Comparison of ENCODE assay signal across 17 mouse cellular contexts in the genomic region with DNA sequence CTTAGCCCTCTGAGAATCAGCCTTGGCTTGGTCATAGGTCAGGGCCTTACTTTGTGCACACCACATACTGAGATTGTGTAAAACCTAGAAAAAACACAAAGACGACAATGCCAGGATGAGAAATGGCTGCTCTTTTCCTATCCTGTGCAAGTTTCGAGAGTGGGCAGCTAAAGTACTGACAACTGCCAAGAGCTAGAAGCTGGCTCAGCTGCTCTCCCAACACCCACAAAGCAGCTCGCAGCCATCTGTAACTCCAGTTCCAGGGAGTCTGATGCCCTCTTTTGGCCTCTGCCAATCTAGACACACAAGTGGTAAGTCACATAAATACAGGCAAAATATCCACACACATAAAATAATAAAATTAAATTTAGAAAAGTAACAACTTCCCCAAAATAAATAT.
A peak's percentile ranks its signal among the peaks of the same experiment; 100 is the strongest.
DNase-seq lines count a peak whose midpoint lies in the region; ATAC-seq and TF ChIP-seq lines count a peak whose summit lies in the region.
"Had no signal": no experiment of that assay in that cellular context is flagged by ENCODE, and none has a peak within 500 bp of the region (broad histone marks: within the 10 kb centered on the region; RNA-seq: fewer than 3 reads in every experiment).

No protein-coding gene starts in this region.

- intact Hi-C loops in left cerebral cortex, postnatal 14 days (cut with DNase I): no loop called here

- no peak for ATAC-seq in forebrain, embryonic 14.5 days
- ATAC-seq: intestine, embryonic 15.5 days; midbrain, embryonic 15.5 days had no signal

- no peaks in the 10 kb centered on the region for H3K27me3 ChIP-seq in forebrain, embryonic 14.5 days (replicated peaks; ENCODE audit: control insufficient read depth, insufficient read depth, low read length)
- no peaks in the 10 kb centered on the region for H3K27me3 ChIP-seq in forebrain, embryonic 10.5 days (ENCODE audit: poor library complexity, severe bottlenecking)
- H3K27me3 ChIP-seq in embryonic facial prominence, embryonic 10.5 days (replicated peaks; ENCODE audit: low read depth, poor library complexity, severe bottlenecking): no peaks in the 10 kb centered on the region
- H3K27me3 ChIP-seq: intestine, embryonic 15.5 days; kidney, embryonic 15.5 days; limb, embryonic 15.5 days; midbrain, embryonic 15.5 days; stomach, embryonic 15.5 days had no signal

- no peak for TF ChIP-seq POLR2A in cortical plate, adult 2 months (IDR thresholded peaks at IDR 0.05; ENCODE audit: extremely low read depth, insufficient read depth, low read length)

- H3K27ac ChIP-seq in forebrain, embryonic 14.5 days (ENCODE audit: low read depth, low read length): no peak overlapping the region
- no peak overlapping the region for H3K27ac ChIP-seq in forebrain, embryonic 10.5 days
- H3K27ac ChIP-seq in cortical plate, adult 2 months (ENCODE audit: insufficient read depth, low read length): no peak overlapping the region
- no peak overlapping the region for H3K27ac ChIP-seq in embryonic facial prominence, embryonic 10.5 days (replicated peaks)
- H3K27ac ChIP-seq: intestine, embryonic 15.5 days; kidney, embryonic 15.5 days; limb, embryonic 15.5 days; midbrain, embryonic 15.5 days; stomach, embryonic 15.5 days had no signal

- WGBS in forebrain, embryonic 14.5 days: 87% methylated on average over 3 of the region's 3 CpGs
- WGBS in forebrain, embryonic 10.5 days: 94% methylated on average over 3 of the region's 3 CpGs
- 92% methylated on average over 3 of the region's 3 CpGs for WGBS in embryonic facial prominence, embryonic 10.5 days

- DNase-seq in forebrain, embryonic 14.5 days (ENCODE audit: low spot score): peak; percentile 27
- DNase-seq in forebrain, embryonic 10.5 days (ENCODE audit: extremely low spot score, low spot score): no peak
- peak; percentile 21 to 36 for DNase-seq in left cerebral cortex, postnatal 14 days (ENCODE audit: low spot score in 2 of 2)
- no peak for DNase-seq in left cerebral cortex, adult 11 months (ENCODE audit: low spot score)
- DNase-seq in layer of hippocampus, postnatal 36 days: peak; percentile 22 to 37
- no peak for DNase-seq in gastrocnemius, adult 18-20 months (ENCODE audit: low spot score)
- no peak for DNase-seq in embryonic facial prominence, embryonic 10.5 days (ENCODE audit: low spot score)
- DNase-seq: cerebellum, postnatal 25 days; lung, postnatal 10 days; retina, postnatal 1 day had no signal

- H3K36me3 ChIP-seq in forebrain, embryonic 14.5 days (ENCODE audit: control insufficient read depth, insufficient read depth, low read length): peaks cover 55% of the 10 kb centered on the region
- peaks cover 97% of the 10 kb centered on the region for H3K36me3 ChIP-seq in forebrain, embryonic 10.5 days (replicated peaks)
- peaks cover 97% of the 10 kb centered on the region for H3K36me3 ChIP-seq in embryonic facial prominence, embryonic 10.5 days (replicated peaks)

- H3K4me1 ChIP-seq in forebrain, embryonic 14.5 days (ENCODE audit: control insufficient read depth, insufficient read depth, low read length): no peaks in the 10 kb centered on the region
- no peaks in the 10 kb centered on the region for H3K4me1 ChIP-seq in forebrain, embryonic 10.5 days
- no peaks in the 10 kb centered on the region; the same call in 1 of the 2 replicates for H3K4me1 ChIP-seq in cortical plate, adult 2 months (ENCODE audit: control insufficient read depth, insufficient read depth, low read length)
- no peaks in the 10 kb centered on the region for H3K4me1 ChIP-seq in embryonic facial prominence, embryonic 10.5 days
- H3K4me1 ChIP-seq: intestine, embryonic 15.5 days; kidney, embryonic 15.5 days; limb, embryonic 15.5 days; midbrain, embryonic 15.5 days; stomach, embryonic 15.5 days had no signal

- no peaks in the 10 kb centered on the region for H3K9me3 ChIP-seq in forebrain, embryonic 14.5 days (replicated peaks; ENCODE audit: control insufficient read depth, low read length)
- no peaks in the 10 kb centered on the region for H3K9me3 ChIP-seq in forebrain, embryonic 10.5 days
- no peaks in the 10 kb centered on the region for H3K9me3 ChIP-seq in embryonic facial prominence, embryonic 10.5 days
- H3K9me3 ChIP-seq: intestine, embryonic 15.5 days; kidney, embryonic 15.5 days; limb, embryonic 15.5 days; midbrain, embryonic 15.5 days; stomach, embryonic 15.5 days had no signal

- no peak overlapping the region for H3K4me3 ChIP-seq in forebrain, embryonic 14.5 days (ENCODE audit: low read depth, low read length)
- H3K4me3 ChIP-seq in forebrain, embryonic 10.5 days: no peak overlapping the region
- no peak overlapping the region for H3K4me3 ChIP-seq in cortical plate, adult 2 months (ENCODE audit: insufficient read depth, low read length)
- H3K4me3 ChIP-seq in embryonic facial prominence, embryonic 10.5 days: no peak overlapping the region
- H3K4me3 ChIP-seq: erythroblast, embryonic 14.5 days; intestine, embryonic 15.5 days; kidney, embryonic 15.5 days; limb, embryonic 15.5 days; midbrain, embryonic 15.5 days; stomach, embryonic 15.5 days had no signal

- no peak overlapping the region for H3K9ac ChIP-seq in forebrain, embryonic 14.5 days (ENCODE audit: low read length)
- H3K9ac ChIP-seq: intestine, embryonic 15.5 days; kidney, embryonic 15.5 days; limb, embryonic 15.5 days; midbrain, embryonic 15.5 days; stomach, embryonic 15.5 days had no signal

- H3K4me2 ChIP-seq in forebrain, embryonic 14.5 days (ENCODE audit: low read length): no peak overlapping the region
- H3K4me2 ChIP-seq: intestine, embryonic 15.5 days; kidney, embryonic 15.5 days; limb, embryonic 15.5 days; midbrain, embryonic 15.5 days; stomach, embryonic 15.5 days had no signal

- TF ChIP-seq CTCF in cortical plate, adult 2 months (IDR thresholded peaks at IDR 0.05; ENCODE audit: extremely low read depth, insufficient read depth, low read length): peak; percentile 12; the same call in 1 of the 2 replicates

Comparison
In these comparisons a context has a peak if more than half of its experiments do, and no peak if none do; other contexts are left out.
1. DNase-seq: peak in forebrain, embryonic 14.5 days (single experiment), left cerebral cortex, postnatal 14 days (2 of 2) and layer of hippocampus, postnatal 36 days (2 of 2); none in forebrain, embryonic 10.5 days (single experiment), left cerebral cortex, adult 11 months (single experiment), gastrocnemius, adult 18-20 months (single experiment) and embryonic facial prominence, embryonic 10.5 days (single experiment).